Mouse (Mus musculus): ENCODE measurements at regions not wholly inside any gene's neighbourhood (a gene's known extent, or its start where the extent isn't known, plus 50 kb on each side); places are given as distances from the start of the nearest gene placed in this dataset.

- ATAC-seq (replicated peaks; ENCODE audit: low read depth, poor library complexity, severe bottlenecking) = no peak
Observed at GRCm38 (mm10) chr1:90395331-90396016, 191.7 kb downstream of the Ackr3 start.

- ATAC-seq (replicated peaks; ENCODE audit: low read depth, poor library complexity, severe bottlenecking) = no peak
Observed at GRCm38 (mm10) chr1:90396660-90397059, 192.9 kb downstream of the Ackr3 start.

- ATAC-seq (replicated peaks; ENCODE audit: low read depth, poor library complexity, severe bottlenecking) = no peak
Observed at GRCm38 (mm10) chr1:90397355-90397754, 193.6 kb downstream of the Ackr3 start.

DNA sequence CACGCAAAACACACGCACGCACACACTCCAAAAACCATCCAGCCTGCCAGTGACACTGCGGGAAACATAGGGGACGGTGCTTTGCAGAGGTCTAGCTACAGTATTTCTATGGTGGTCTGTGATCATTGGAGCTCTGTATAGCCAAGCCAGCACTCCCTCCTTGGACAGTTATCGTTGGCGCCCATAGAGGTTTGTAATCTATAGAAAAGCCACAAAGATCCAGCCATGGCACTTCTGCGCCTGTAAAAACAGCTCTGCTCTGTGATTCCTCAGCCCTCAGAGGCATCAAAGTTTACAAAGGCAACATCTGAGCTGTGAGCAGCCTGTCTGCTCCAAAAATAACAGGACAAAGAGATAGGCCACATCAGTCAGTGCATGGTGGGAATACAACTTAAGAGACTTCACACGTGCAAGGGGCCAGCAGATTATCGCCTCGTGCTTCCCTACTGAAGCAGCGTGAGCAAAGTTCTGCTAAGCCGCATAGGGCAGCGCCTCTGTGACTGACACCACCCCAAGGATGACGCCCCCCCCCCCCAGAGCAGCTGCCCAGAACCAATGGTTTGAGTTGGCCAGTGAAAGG, 194.7 kb downstream of the Ackr3 start:
- ATAC-seq (replicated peaks; ENCODE audit: low read depth, poor library complexity, severe bottlenecking) = no peak

DNA sequence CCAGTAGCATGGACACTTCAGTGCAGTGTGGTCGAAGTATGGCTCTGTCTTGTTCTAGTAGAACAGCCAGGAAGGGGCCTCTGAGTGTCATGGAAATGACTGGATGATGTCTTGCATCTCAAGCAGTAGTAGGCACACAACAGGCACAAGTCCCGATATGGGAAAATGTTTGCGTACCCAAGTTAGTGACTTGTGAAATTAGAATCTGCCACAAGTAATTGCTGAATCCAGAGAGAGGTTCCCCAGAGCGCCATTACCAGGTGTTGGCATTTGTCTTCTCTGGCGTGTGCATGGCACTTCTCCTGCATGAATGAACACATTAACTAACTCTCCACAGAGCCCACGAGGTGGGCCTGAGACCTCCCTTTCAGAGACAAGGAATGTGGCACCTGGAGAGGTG, 199.3 kb downstream of the Ackr3 start:
- no peak for ATAC-seq (replicated peaks; ENCODE audit: low read depth, poor library complexity, severe bottlenecking)

- no peak for ATAC-seq (replicated peaks; ENCODE audit: low read depth, poor library complexity, severe bottlenecking)
Observed at GRCm38 (mm10) chr1:90404717-90405487, 197.9 kb upstream of the Cops8 start.

GRCm38 (mm10) chr1:90406663-90407062, 196.1 kb upstream of the Cops8 start:
- no peak for ATAC-seq (replicated peaks; ENCODE audit: low read depth, poor library complexity, severe bottlenecking)

DNA sequence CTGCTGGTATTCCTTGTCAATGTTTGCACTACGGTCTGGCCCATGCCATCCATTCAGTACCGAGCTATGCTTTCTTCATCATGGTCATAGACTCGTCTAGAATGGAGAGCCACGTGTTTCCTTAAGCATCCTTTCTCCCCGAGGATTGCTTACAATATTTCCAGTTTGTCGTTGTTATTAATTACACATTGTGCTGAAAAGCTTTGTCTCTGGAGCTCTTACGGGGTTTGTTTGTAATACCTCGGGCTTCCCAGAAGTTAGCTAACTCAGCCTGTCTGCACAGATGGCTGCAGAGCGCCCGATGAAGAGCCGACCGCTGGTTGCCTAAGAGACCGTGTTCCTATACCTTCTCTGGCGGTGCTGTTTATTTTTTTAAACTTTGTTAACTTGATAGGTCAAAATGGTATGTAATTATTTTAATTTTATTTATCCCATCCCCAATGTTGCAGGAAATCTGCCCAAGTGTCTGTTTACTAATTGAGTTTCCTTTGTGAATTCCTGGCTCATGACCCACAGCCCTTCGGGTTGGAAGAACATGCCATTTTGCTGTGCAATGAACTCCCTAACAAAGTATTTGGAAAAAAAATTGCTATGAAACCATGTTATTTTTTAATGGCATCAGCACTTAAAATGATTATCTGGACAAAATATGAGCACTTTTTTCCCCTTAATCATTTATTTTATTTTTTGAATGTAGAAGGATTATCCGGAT, 194.1 kb upstream of the Cops8 start:
- ATAC-seq (replicated peaks; ENCODE audit: low read depth, poor library complexity, severe bottlenecking) = no peak

DNA sequence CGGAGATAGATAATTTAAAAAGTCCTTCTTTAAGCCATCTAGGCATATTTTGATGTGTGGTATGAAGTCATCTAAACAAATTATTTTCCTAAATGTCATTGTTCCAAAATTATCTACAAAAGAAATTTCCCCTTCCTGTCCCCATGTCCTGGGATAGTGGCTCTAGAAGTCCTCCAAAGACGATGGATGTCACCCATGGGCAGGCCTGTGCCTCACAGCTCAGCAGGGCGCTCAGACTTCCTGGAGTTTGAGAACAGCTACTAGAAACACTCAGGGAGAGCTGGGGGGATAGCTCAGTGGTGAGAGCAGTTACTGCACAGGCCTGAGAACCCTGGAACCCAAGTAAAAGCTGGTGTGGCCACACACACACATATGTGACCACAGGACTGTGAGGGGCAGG, 193.5 kb upstream of the Cops8 start:
- no peak for ATAC-seq (replicated peaks; ENCODE audit: low read depth, poor library complexity, severe bottlenecking)

DNA sequence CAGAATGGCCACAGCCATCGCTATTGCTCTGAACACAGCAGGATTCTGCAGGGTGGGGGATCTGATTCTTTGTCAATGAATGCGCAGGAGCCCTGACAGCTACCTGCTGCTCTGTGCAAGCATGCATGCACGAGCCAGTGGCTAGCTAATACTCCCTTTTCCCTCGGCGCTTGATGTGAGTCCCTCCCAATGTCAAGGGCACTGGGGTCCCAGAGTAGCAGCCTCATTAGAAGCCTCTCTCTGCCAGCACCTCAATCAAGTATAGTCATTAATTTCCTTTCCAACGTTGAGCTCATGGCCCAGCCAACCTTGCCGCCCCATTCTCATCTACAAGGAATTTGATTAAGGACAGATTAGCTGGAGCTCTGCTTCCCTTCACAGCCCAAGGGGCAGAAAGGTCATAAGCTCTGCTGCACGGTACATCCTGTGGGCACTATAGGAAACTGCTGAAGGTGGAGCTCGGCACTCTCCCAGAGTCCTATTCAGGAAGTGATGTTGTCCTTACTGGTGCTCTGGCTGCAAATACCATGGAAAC, 190.2 kb upstream of the Cops8 start:
- ATAC-seq (replicated peaks; ENCODE audit: low read depth, poor library complexity, severe bottlenecking) = no peak

GRCm38 (mm10) chr1:90414751-90415150, 188.0 kb upstream of the Cops8 start:
- ATAC-seq (replicated peaks; ENCODE audit: low read depth, poor library complexity, severe bottlenecking) = no peak

DNA sequence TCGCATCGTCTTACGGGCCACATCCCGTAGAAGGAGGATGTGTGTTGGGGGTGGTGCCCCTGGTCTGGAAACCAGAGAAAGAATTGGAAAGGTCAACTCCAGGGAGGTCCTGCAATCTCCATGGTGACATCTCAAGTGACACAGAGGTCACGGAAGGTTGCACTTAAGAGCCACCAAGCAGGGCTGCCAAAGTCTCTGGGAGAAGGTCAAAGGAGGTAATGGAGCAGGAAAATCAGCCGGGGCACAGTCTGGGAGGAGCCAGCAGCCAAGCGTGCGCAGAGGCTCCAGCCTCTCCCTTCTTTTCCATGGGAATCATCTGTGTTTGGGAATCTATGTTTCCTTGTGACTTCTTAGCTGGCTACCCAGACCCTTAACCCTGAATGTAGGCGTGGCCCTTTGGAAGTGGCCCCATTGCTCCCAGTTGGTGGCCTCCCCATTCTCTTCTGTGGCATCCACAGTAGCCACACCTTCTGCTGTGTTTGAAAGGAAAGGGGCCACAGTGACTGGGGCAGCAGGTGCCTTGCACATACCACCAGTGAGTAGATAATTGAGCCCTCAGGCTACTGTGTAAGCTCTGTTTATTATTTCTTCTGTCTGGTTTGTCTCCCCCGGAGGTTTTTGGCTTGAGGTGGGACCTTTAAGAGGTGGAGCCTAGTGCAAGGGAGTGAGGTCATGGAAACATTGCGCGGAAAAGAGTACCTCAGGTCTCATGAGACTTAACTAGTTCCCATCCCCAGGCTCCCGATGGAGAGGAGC, 178.5 kb upstream of the Cops8 start:
- ATAC-seq (replicated peaks; ENCODE audit: low read depth, poor library complexity, severe bottlenecking) = no peak

GRCm38 (mm10) chr1:90428334-90428733, 174.4 kb upstream of the Cops8 start:
- ATAC-seq (replicated peaks; ENCODE audit: low read depth, poor library complexity, severe bottlenecking) = no peak

GRCm38 (mm10) chr1:90428774-90429173, 174.0 kb upstream of the Cops8 start:
- no peak for ATAC-seq (replicated peaks; ENCODE audit: low read depth, poor library complexity, severe bottlenecking)

DNA sequence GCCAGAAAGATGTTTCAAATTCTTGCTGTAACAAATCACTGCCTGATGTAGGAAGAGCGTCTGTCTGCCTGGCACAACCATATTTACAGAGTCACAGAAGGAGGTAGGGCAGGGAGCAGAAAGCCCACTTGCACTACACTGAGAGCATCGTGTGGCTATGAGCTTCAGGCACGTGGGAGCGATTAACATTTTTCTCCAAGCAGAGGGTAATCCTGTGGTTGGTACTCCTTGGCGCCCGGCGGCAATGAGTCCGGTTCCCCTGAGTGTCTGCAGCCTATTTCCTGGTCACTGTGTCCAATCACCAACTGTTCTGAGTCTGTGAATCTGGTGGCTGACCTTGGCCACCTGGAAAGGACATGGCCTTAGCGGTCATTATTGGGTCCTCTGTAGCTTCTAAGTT, 172.3 kb upstream of the Cops8 start:
- ATAC-seq (replicated peaks; ENCODE audit: low read depth, poor library complexity, severe bottlenecking) = no peak

- ATAC-seq (replicated peaks; ENCODE audit: low read depth, poor library complexity, severe bottlenecking) = no peak
Observed at GRCm38 (mm10) chr1:90431783-90432182, 171.0 kb upstream of the Cops8 start.

GRCm38 (mm10) chr1:90433911-90434310, 168.9 kb upstream of the Cops8 start:
- ATAC-seq (replicated peaks; ENCODE audit: low read depth, poor library complexity, severe bottlenecking) = no peak

DNA sequence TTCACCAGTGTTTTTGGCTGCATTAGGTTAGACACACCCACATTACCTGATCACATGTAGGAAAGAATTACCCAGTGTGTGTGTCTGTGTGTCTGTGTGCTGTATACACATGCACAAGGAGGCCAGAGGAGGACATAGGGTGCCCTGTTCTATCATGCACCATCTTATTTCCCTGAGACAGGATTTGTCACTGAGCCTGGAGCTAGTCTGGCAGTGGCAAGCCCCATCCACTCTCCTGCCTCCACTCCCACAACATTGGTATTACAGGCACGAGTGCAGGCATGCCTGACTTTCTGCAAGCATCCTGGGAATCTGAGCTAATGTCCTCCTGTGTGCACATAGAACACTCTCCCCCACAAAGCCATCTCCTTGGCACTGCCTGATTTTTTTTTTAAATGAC, 162.1 kb upstream of the Cops8 start:
- ATAC-seq (replicated peaks; ENCODE audit: low read depth, poor library complexity, severe bottlenecking) = no peak

- ATAC-seq (replicated peaks; ENCODE audit: low read depth, poor library complexity, severe bottlenecking) = no peak
Observed at GRCm38 (mm10) chr1:90441134-90441868, 161.5 kb upstream of the Cops8 start.
